Comparison of ENCODE assay signal across 18 mouse cellular contexts in the genomic region with DNA sequence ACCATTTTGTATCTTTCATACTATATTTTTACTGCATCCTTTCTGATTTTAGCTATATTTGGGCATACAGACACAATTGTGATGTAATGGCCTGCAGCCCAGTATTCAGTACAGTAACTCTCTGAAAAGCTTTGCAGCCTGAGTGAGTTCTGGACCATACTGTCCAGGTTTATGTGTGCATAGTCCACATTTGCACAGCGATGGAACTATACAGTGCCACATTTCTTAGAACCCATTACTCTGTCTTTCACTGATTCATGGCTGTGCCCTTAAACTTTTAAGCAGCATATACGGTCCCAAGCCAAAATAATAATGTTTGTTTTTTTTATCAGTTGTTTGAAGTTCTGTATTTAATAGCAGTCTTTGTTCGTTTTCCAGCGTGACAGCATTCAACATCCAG. TPM values are rescaled to one million over a fixed set of nuclear protein-coding genes. Genes with fewer than 3 reads are reported as not detected.
A peak's percentile ranks its signal among the peaks of the same experiment; 100 is the strongest.
DNase-seq lines count a peak whose midpoint lies in the region; ATAC-seq lines count a peak whose summit lies in the region.
"Had no signal": no experiment of that assay in that cellular context is flagged by ENCODE, and none has a peak within 500 bp of the region (broad histone marks: within the 10 kb centered on the region; RNA-seq: fewer than 3 reads in every experiment).

No protein-coding gene starts in this region.

- peak overlapping the region; percentile 50; the same call in 1 of the 2 replicates for H3K4me2 ChIP-seq in forebrain, embryonic 12.5 days
- H3K4me2 ChIP-seq in midbrain, embryonic 16.5 days (ENCODE audit: low read length): no peak overlapping the region
- H3K4me2 ChIP-seq in midbrain, embryonic 12.5 days (replicated peaks): peak overlapping the region; percentile 51

- H3K9me3 ChIP-seq in forebrain, embryonic 12.5 days: no peaks in the 10 kb centered on the region
- no peaks in the 10 kb centered on the region for H3K9me3 ChIP-seq in forebrain, embryonic 10.5 days
- no peaks in the 10 kb centered on the region for H3K9me3 ChIP-seq in midbrain, embryonic 10.5 days (replicated peaks)
- H3K9me3 ChIP-seq in midbrain, embryonic 16.5 days (replicated peaks; ENCODE audit: control insufficient read depth, low read length, poor library complexity, severe bottlenecking): no peaks in the 10 kb centered on the region
- H3K9me3 ChIP-seq in midbrain, embryonic 12.5 days: no peaks in the 10 kb centered on the region
- H3K9me3 ChIP-seq: G1E; heart, embryonic 13.5 days; intestine, embryonic 15.5 days; kidney, embryonic 15.5 days; limb, embryonic 10.5 days; neural tube, embryonic 13.5 days had no signal

- H3K36me3 ChIP-seq in forebrain, embryonic 12.5 days (replicated peaks): no peaks in the 10 kb centered on the region
- no peaks in the 10 kb centered on the region for H3K36me3 ChIP-seq in forebrain, embryonic 10.5 days (replicated peaks)
- no peaks in the 10 kb centered on the region for H3K36me3 ChIP-seq in midbrain, embryonic 10.5 days
- no peaks in the 10 kb centered on the region for H3K36me3 ChIP-seq in midbrain, embryonic 16.5 days (ENCODE audit: control insufficient read depth, insufficient read depth, low read length)
- 0 out of 2 replicates have a peak, but pooled peaks cover 3% of the 10 kb centered on the region for H3K36me3 ChIP-seq in midbrain, embryonic 12.5 days
- H3K36me3 ChIP-seq: G1E; intestine, embryonic 15.5 days; kidney, embryonic 15.5 days; neural tube, embryonic 13.5 days had no signal

- no peak overlapping the region for H3K27ac ChIP-seq in forebrain, embryonic 12.5 days
- H3K27ac ChIP-seq in forebrain, embryonic 10.5 days: no peak overlapping the region
- peak overlapping the region; percentile 18; the same call in 1 of the 2 replicates for H3K27ac ChIP-seq in midbrain, embryonic 10.5 days (replicated peaks)
- H3K27ac ChIP-seq in midbrain, embryonic 16.5 days (ENCODE audit: low read length): no peak overlapping the region
- H3K27ac ChIP-seq in midbrain, embryonic 12.5 days (replicated peaks): 0 out of 2 replicates have a peak overlapping the region, but pooled peaks have one; percentile 20
- H3K27ac ChIP-seq: intestine, embryonic 15.5 days; kidney, embryonic 15.5 days; left cerebral cortex, adult 2 months; macrophage; neural tube, embryonic 13.5 days had no signal

- ATAC-seq in forebrain, embryonic 12.5 days (ENCODE audit: low FRiP score): peak; percentile 45; the same call in 1 of the 2 replicates
- ATAC-seq in midbrain, embryonic 16.5 days: no peak
- peak; percentile 44 for ATAC-seq in midbrain, embryonic 12.5 days (ENCODE audit: low FRiP score, low read depth)
- ATAC-seq: activated CD4-positive, CD25-positive, alpha-beta regulatory T cell, adult 4 months had no signal

- DNase-seq in forebrain, embryonic 10.5 days (ENCODE audit: extremely low spot score, low spot score): no peak
- no peak for DNase-seq in midbrain, embryonic 10.5 days (ENCODE audit: low spot score)
- DNase-seq in frontal cortex, postnatal 10 days (ENCODE audit: low spot score in 2 of 2): no peak
- DNase-seq in liver: no peak
- DNase-seq: lung, adult 18-20 months; thymus, postnatal 36 days had no signal

- no peaks in the 10 kb centered on the region for H3K27me3 ChIP-seq in forebrain, embryonic 12.5 days
- H3K27me3 ChIP-seq in forebrain, embryonic 10.5 days (ENCODE audit: poor library complexity, severe bottlenecking): no peaks in the 10 kb centered on the region
- H3K27me3 ChIP-seq in midbrain, embryonic 10.5 days (ENCODE audit: low read depth, poor library complexity, severe bottlenecking): no peaks in the 10 kb centered on the region
- no peaks in the 10 kb centered on the region for H3K27me3 ChIP-seq in midbrain, embryonic 16.5 days (ENCODE audit: control insufficient read depth, insufficient read depth, low read depth, low read length)
- no peaks in the 10 kb centered on the region for H3K27me3 ChIP-seq in midbrain, embryonic 12.5 days
- H3K27me3 ChIP-seq: heart, embryonic 13.5 days; intestine, embryonic 15.5 days; kidney, embryonic 15.5 days; neural tube, embryonic 13.5 days had no signal

- 31% methylated on average over 4 of the region's 4 CpGs for WGBS in forebrain, embryonic 12.5 days
- 63% methylated on average over 4 of the region's 4 CpGs for WGBS in forebrain, embryonic 10.5 days
- 78% methylated on average over 4 of the region's 4 CpGs for WGBS in midbrain, embryonic 10.5 days
- WGBS in midbrain, embryonic 16.5 days: 34% methylated on average over 4 of the region's 4 CpGs
- WGBS in midbrain, embryonic 12.5 days: 47% methylated on average over 4 of the region's 4 CpGs

- H3K4me3 ChIP-seq in forebrain, embryonic 12.5 days (replicated peaks): no peak overlapping the region
- H3K4me3 ChIP-seq in forebrain, embryonic 10.5 days: no peak overlapping the region
- H3K4me3 ChIP-seq in midbrain, embryonic 10.5 days: no peak overlapping the region
- H3K4me3 ChIP-seq in midbrain, embryonic 16.5 days (ENCODE audit: low read depth, low read length): no peak overlapping the region
- no peak overlapping the region for H3K4me3 ChIP-seq in midbrain, embryonic 12.5 days
- H3K4me3 ChIP-seq: intestine, embryonic 15.5 days had no signal

- H3K9ac ChIP-seq in forebrain, embryonic 12.5 days: no peak overlapping the region
- no peak overlapping the region for H3K9ac ChIP-seq in midbrain, embryonic 16.5 days (ENCODE audit: low read depth, low read length)
- no peak overlapping the region for H3K9ac ChIP-seq in midbrain, embryonic 12.5 days (replicated peaks)
- H3K9ac ChIP-seq: intestine, embryonic 15.5 days; kidney, embryonic 15.5 days had no signal

- peaks cover 9% of the 10 kb centered on the region; the same call in 1 of the 2 replicates for H3K4me1 ChIP-seq in forebrain, embryonic 12.5 days
- H3K4me1 ChIP-seq in forebrain, embryonic 10.5 days: peaks cover 29% of the 10 kb centered on the region
- peaks cover 20% of the 10 kb centered on the region for H3K4me1 ChIP-seq in midbrain, embryonic 10.5 days
- H3K4me1 ChIP-seq in midbrain, embryonic 16.5 days (ENCODE audit: control insufficient read depth, insufficient read depth, low read length): peaks cover 4% of the 10 kb centered on the region
- peaks cover 15% of the 10 kb centered on the region for H3K4me1 ChIP-seq in midbrain, embryonic 12.5 days
- H3K4me1 ChIP-seq: intestine, embryonic 15.5 days had no signal

RNA-seq across cellular contexts. Expression of a gene that starts 25.2 kb away (rescaled TPM):
- 37.2 and 38.3 TPM in 2 replicates for polyA plus RNA-seq in forebrain, embryonic 12.5 days (2016; fragmentation: Nextera tagmentation; extraction: Ambion mirVana)
- polyA plus RNA-seq in forebrain, embryonic 10.5 days (2016; fragmentation: Nextera tagmentation; extraction: Ambion mirVana): 20.6 and 24.6 TPM in 2 replicates
- polyA plus RNA-seq in midbrain, embryonic 10.5 days (2016; fragmentation: Nextera tagmentation; extraction: Ambion mirVana): 30.2 and 47.0 TPM in 2 replicates
- polyA plus RNA-seq in midbrain, embryonic 16.5 days (2015; fragmentation: Nextera tagmentation; extraction: Ambion mirVana): 30.8 and 39.8 TPM in 2 replicates
- polyA plus RNA-seq in midbrain, embryonic 12.5 days (2016; fragmentation: Nextera tagmentation; extraction: Ambion mirVana): 50.2 and 53.7 TPM in 2 replicates
- polyA plus RNA-seq: G1E had no signal

Comparison
In these comparisons a context has a peak if more than half of its experiments do, and no peak if none do; other contexts are left out.
1. H3K27ac ChIP-seq: peak in midbrain, embryonic 10.5 days (single experiment) and midbrain, embryonic 12.5 days (single experiment); none in forebrain, embryonic 12.5 days (single experiment), forebrain, embryonic 10.5 days (single experiment) and midbrain, embryonic 16.5 days (single experiment).